Mouse (Mus musculus) kidney, adult 2 months (tissue): Measurements from ENCODE around the gene Fbxl15.

ENCODE experiments used
- CTCF ChIP-seq: fragments of 200-500 bp; conservative IDR thresholded peaks from 2 replicates; pipeline ENCODE4 v1.5.1; 2011; ENCODE audit warnings: low read depth, mild to moderate bottlenecking, control low read depth, low read length, moderate library complexity, mixed read lengths; ENCODE audit not compliant: insufficient read depth, insufficient read length
- POLR2A ChIP-seq: fragments of 200-500 bp; IDR thresholded peaks from one replicate; pipeline ENCODE4 v1.6.1; 2011; ENCODE audit warnings: low read depth, low read length, control low read depth

GRCm38 (mm10) chr19:46347146-46347545 is 19.2 kb downstream of the Fbxl15 start:
- TF ChIP-seq CTCF, result no peak
- no peak for TF ChIP-seq POLR2A
